In the genomic region with DNA sequence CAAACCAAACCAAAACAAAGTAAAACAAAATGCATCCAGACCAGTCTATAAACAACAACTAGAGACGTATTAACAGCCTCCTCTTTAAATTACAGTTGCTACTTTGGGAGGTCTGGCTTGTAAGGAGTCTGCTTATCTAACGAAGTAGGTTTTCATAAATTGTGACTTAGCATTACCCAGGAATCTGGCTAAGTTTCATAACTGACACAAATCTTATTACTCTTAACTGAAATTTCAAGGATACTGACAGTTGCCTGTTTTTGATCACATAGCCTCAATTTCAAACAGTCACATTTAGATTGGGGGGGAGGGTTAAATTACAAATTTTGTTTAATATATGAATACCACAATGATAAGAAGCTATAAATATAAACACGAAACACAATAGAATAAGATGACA, we compare ENCODE assay signal across 33 mouse cellular contexts.
"Had no signal": no experiment of that assay in that cellular context is flagged by ENCODE, and none has a peak within 500 bp of the region (broad histone marks: within the 10 kb centered on the region; RNA-seq: fewer than 3 reads in every experiment).

No protein-coding gene starts in this region.

- ATAC-seq: hindbrain, embryonic 16.5 days; hindbrain, postnatal 0 days; inflammation-experienced regulatory T-cells, adult 6 months; intestine, embryonic 15.5 days; intestine, embryonic 16.5 days; intestine, postnatal 0 days had no signal

- H3K4me2 ChIP-seq: heart, embryonic 11.5 days; heart, embryonic 12.5 days; heart, embryonic 13.5 days; heart, embryonic 15.5 days; hindbrain, embryonic 12.5 days; hindbrain, embryonic 13.5 days; hindbrain, embryonic 14.5 days; hindbrain, embryonic 15.5 days; intestine, embryonic 15.5 days; kidney, embryonic 15.5 days had no signal

- H3K4me3 ChIP-seq: heart, embryonic 10.5 days; heart, embryonic 12.5 days; heart, embryonic 13.5 days; heart, embryonic 15.5 days; hindbrain, embryonic 10.5 days; hindbrain, embryonic 12.5 days; hindbrain, embryonic 13.5 days; hindbrain, embryonic 15.5 days; intestine, embryonic 15.5 days; kidney, embryonic 15.5 days; layer of hippocampus, adult 2 months had no signal

- H3K27me3 ChIP-seq: heart, embryonic 12.5 days; heart, embryonic 13.5 days; heart, embryonic 15.5 days; hindbrain, embryonic 12.5 days; hindbrain, embryonic 13.5 days; hindbrain, embryonic 15.5 days; intestine, embryonic 15.5 days; kidney, embryonic 15.5 days had no signal

- H3K36me3 ChIP-seq: heart, embryonic 10.5 days; heart, embryonic 12.5 days; heart, embryonic 13.5 days; heart, embryonic 15.5 days; hindbrain, embryonic 10.5 days; hindbrain, embryonic 12.5 days; hindbrain, embryonic 13.5 days; hindbrain, embryonic 15.5 days; intestine, embryonic 15.5 days; kidney, embryonic 15.5 days had no signal

- H3K9me3 ChIP-seq: heart, embryonic 15.5 days; hindbrain, embryonic 15.5 days; intestine, embryonic 15.5 days had no signal

- DNase-seq: heart, postnatal 10 days; heart, postnatal 14 days; heart, postnatal 36 days; heart, postnatal 4 days; kidney, adult 11 months; kidney, adult 18-20 months; kidney, adult 2 months; kidney, adult 8-10 months; kidney, adult 9 months; kidney, postnatal 10 days; kidney, postnatal 25 days; kidney, postnatal 36 days; kidney, postnatal 4 days; layer of hippocampus, adult 9-11 months; layer of hippocampus, postnatal 36 days had no signal

- H3K4me1 ChIP-seq: heart, embryonic 10.5 days; heart, embryonic 12.5 days; heart, embryonic 13.5 days; heart, embryonic 15.5 days; hindbrain, embryonic 10.5 days; hindbrain, embryonic 12.5 days; hindbrain, embryonic 13.5 days; hindbrain, embryonic 15.5 days; intestine, embryonic 15.5 days; kidney, embryonic 15.5 days had no signal

- H3K27ac ChIP-seq: heart, embryonic 10.5 days; heart, embryonic 13.5 days; heart, embryonic 15.5 days; hindbrain, embryonic 10.5 days; hindbrain, embryonic 12.5 days; hindbrain, embryonic 13.5 days; hindbrain, embryonic 14.5 days; hindbrain, embryonic 15.5 days; hindbrain, postnatal 0 days; intestine, embryonic 15.5 days; kidney, embryonic 15.5 days; layer of hippocampus, adult 2 months had no signal

- H3K9ac ChIP-seq: heart, embryonic 12.5 days; heart, embryonic 13.5 days; heart, embryonic 15.5 days; hindbrain, embryonic 12.5 days; hindbrain, embryonic 13.5 days; hindbrain, embryonic 14.5 days; hindbrain, embryonic 15.5 days; intestine, embryonic 15.5 days; kidney, embryonic 15.5 days had no signal
